Mouse (Mus musculus): ENCODE results near the gene Coro2b. TPM values are rescaled to one million over a fixed set of nuclear protein-coding genes. Genes with fewer than 3 reads are reported as not detected.

Gene Coro2b
- total RNA-seq, 1 experiment, result 4.8 TPM

DNA sequence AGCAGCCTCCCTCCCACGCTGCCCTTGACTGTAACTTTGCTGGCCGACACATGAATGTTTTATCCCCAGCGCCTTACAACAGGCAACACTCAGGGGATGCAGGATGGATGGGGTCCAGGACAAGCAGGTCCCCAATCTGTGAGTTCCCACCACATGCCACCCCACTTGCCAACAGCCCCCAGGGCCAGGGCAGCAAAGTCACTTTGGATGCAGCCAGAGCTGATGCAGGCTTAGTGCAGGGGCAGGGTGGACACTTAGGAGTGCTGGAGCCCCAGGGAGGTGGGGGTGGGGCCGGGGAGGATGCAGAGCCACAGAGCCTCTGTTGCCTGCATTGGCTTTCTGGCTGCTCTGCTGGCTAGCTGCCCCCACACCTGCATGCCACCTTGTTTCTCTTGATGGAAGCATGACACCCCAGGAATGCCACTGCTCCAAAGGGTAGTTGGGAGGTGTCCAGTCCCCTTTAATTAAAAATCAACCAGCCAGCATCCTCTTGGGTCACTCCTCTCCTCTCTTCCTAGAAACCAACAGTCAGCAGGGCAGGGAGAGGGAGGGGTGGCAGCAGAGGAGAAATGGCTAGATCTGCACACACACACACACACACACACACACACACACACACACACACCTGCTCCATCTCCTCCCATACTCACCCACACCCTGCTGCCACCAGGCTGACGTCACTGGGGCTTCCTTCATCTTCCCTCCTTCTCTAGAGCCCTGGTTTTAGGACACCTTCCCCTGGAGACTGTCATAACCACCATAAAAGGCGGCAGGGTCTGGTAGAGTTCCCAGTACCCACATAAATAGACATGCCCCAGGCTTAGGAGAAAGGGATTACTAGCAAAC, 19.5 kb downstream of the Coro2b start:
- Histone ChIP-seq H3K4me3 (ENCODE audit: insufficient read depth in 1 of 2, low read depth in 1 of 2, low read length in 2 of 2, poor library complexity in 1 of 2, severe bottlenecking in 1 of 2) (no peak overlapping the region), H3K27ac (ENCODE audit: insufficient read depth, low read depth, low read length, poor library complexity, severe bottlenecking) (no peak overlapping the region), H3K4me1 (ENCODE audit: control insufficient read depth in 2 of 2, insufficient read depth in 2 of 2, low read length in 2 of 2, poor library complexity in 1 of 2) (peaks cover 2 to 34% of the 10 kb centered on the region in 2 experiments; a peak in 3 of 4 replicates), H3K9ac (ENCODE audit: insufficient read depth, low read depth, low read length, poor library complexity, severe bottlenecking) (no peak overlapping the region), H3K36me3 (ENCODE audit: control insufficient read depth, insufficient read depth, low read length, poor library complexity, severe bottlenecking) (no peaks in the 10 kb centered on the region), H3K9me3 (ENCODE audit: control insufficient read depth, insufficient read depth, low read depth, low read length) (no peaks in the 10 kb centered on the region)
- TF ChIP-seq CHD2 (IDR thresholded peaks at IDR 0.05; ENCODE audit: low read depth, low read length), result no peak
- no peak for TF ChIP-seq HCFC1 (IDR thresholded peaks at IDR 0.05; ENCODE audit: borderline replicate concordance, insufficient read depth, low read length)
- TF ChIP-seq MAFK (IDR thresholded peaks at IDR 0.05; ENCODE audit: insufficient read depth, low read depth, low read length), result no peak
- no peak for TF ChIP-seq ZC3H11A (IDR thresholded peaks at IDR 0.05; ENCODE audit: borderline replicate concordance, low read depth, low read length)
- no peak for TF ChIP-seq ZNF384 (IDR thresholded peaks at IDR 0.05; ENCODE audit: low read depth, low read length)
- DNase-seq (ENCODE audit: low read depth, low spot score), result no peak
- in situ Hi-C loops (cut with MboI; ENCODE audit: low sequenced_read_pairs in 2 of 2, unreplicated experiment in 2 of 2), result no loop called here

- TF ChIP-seq MAFK (IDR thresholded peaks at IDR 0.05; ENCODE audit: insufficient read depth, low read depth, low read length), result no peak
- no peak for TF ChIP-seq HCFC1 (IDR thresholded peaks at IDR 0.05; ENCODE audit: borderline replicate concordance, insufficient read depth, low read length)
- TF ChIP-seq CHD2 (IDR thresholded peaks at IDR 0.05; ENCODE audit: low read depth, low read length), result no peak
- TF ChIP-seq ZNF384 (IDR thresholded peaks at IDR 0.05; ENCODE audit: low read depth, low read length), result no peak
- Histone ChIP-seq H3K4me3 (ENCODE audit: insufficient read depth in 1 of 2, low read depth in 1 of 2, low read length in 2 of 2, poor library complexity in 1 of 2, severe bottlenecking in 1 of 2) (no peak overlapping the region), H3K27ac (ENCODE audit: insufficient read depth, low read depth, low read length, poor library complexity, severe bottlenecking) (no peak overlapping the region), H3K36me3 (ENCODE audit: control insufficient read depth, insufficient read depth, low read length, poor library complexity, severe bottlenecking) (no peaks in the 10 kb centered on the region), H3K9me3 (ENCODE audit: control insufficient read depth, insufficient read depth, low read depth, low read length) (no peaks in the 10 kb centered on the region), H3K9ac (ENCODE audit: insufficient read depth, low read depth, low read length, poor library complexity, severe bottlenecking) (no peak overlapping the region), H3K4me1 (ENCODE audit: control insufficient read depth in 2 of 2, insufficient read depth in 2 of 2, low read length in 2 of 2, poor library complexity in 1 of 2) (peaks cover 6 to 24% of the 10 kb centered on the region in 2 experiments)
- in situ Hi-C loops (cut with MboI; ENCODE audit: low sequenced_read_pairs in 2 of 2, unreplicated experiment in 2 of 2), result no loop called here
- DNase-seq (ENCODE audit: low read depth, low spot score), result no peak
Measured at GRCm38 (mm10) chr9:62515138-62515537, 21.7 kb downstream of the Coro2b start.

- no peak for TF ChIP-seq HCFC1 (IDR thresholded peaks at IDR 0.05; ENCODE audit: borderline replicate concordance, insufficient read depth, low read length)
- no peak for TF ChIP-seq MAFK (IDR thresholded peaks at IDR 0.05; ENCODE audit: insufficient read depth, low read depth, low read length)
- no peak for TF ChIP-seq ZC3H11A (IDR thresholded peaks at IDR 0.05; ENCODE audit: borderline replicate concordance, low read depth, low read length)
- TF ChIP-seq ZNF384 (IDR thresholded peaks at IDR 0.05; ENCODE audit: low read depth, low read length), result no peak
- TF ChIP-seq CHD2 (IDR thresholded peaks at IDR 0.05; ENCODE audit: low read depth, low read length), result no peak
- DNase-seq (ENCODE audit: low read depth, low spot score), result no peak
- Histone ChIP-seq H3K36me3 (ENCODE audit: control insufficient read depth, insufficient read depth, low read length, poor library complexity, severe bottlenecking) (no peaks in the 10 kb centered on the region), H3K9me3 (ENCODE audit: control insufficient read depth, insufficient read depth, low read depth, low read length) (no peaks in the 10 kb centered on the region), H3K4me1 (ENCODE audit: control insufficient read depth in 2 of 2, insufficient read depth in 2 of 2, low read length in 2 of 2, poor library complexity in 1 of 2) (peaks cover 9 to 14% of the 10 kb centered on the region in 2 experiments), H3K4me3 (ENCODE audit: insufficient read depth in 1 of 2, low read depth in 1 of 2, low read length in 2 of 2, poor library complexity in 1 of 2, severe bottlenecking in 1 of 2) (no peak overlapping the region), H3K27ac (ENCODE audit: insufficient read depth, low read depth, low read length, poor library complexity, severe bottlenecking) (no peak overlapping the region), H3K9ac (ENCODE audit: insufficient read depth, low read depth, low read length, poor library complexity, severe bottlenecking) (no peak overlapping the region)
- in situ Hi-C loops (cut with MboI; ENCODE audit: low sequenced_read_pairs in 2 of 2, unreplicated experiment in 2 of 2), result no loop called here
Measured at GRCm38 (mm10) chr9:62513492-62514133, 23.2 kb downstream of the Coro2b start.

GRCm38 (mm10) chr9:62510530-62510936, 26.3 kb downstream of the Coro2b start:
- Histone ChIP-seq H3K4me1 (ENCODE audit: control insufficient read depth in 2 of 2, insufficient read depth in 2 of 2, low read length in 2 of 2, poor library complexity in 1 of 2) (peaks cover 7 to 12% of the 10 kb centered on the region in 2 experiments), H3K36me3 (ENCODE audit: control insufficient read depth, insufficient read depth, low read length, poor library complexity, severe bottlenecking) (no peaks in the 10 kb centered on the region), H3K9me3 (ENCODE audit: control insufficient read depth, insufficient read depth, low read depth, low read length) (no peaks in the 10 kb centered on the region), H3K27ac (ENCODE audit: insufficient read depth, low read depth, low read length, poor library complexity, severe bottlenecking) (no peak overlapping the region), H3K4me3 (ENCODE audit: insufficient read depth in 1 of 2, low read depth in 1 of 2, low read length in 2 of 2, poor library complexity in 1 of 2, severe bottlenecking in 1 of 2) (no peak overlapping the region), H3K9ac (ENCODE audit: insufficient read depth, low read depth, low read length, poor library complexity, severe bottlenecking) (no peak overlapping the region)
- TF ChIP-seq MAFK (IDR thresholded peaks at IDR 0.05; ENCODE audit: insufficient read depth, low read depth, low read length) (peak; percentile 55; the same call in 1 of the 2 replicates), HCFC1 (IDR thresholded peaks at IDR 0.05; ENCODE audit: borderline replicate concordance, insufficient read depth, low read length) (peak; percentile 92), ZNF384 (IDR thresholded peaks at IDR 0.05; ENCODE audit: low read depth, low read length) (no peak)
- DNase-seq (ENCODE audit: low read depth, low spot score), result no peak
- in situ Hi-C loops (cut with MboI; ENCODE audit: low sequenced_read_pairs in 2 of 2, unreplicated experiment in 2 of 2), result no loop called here

Data from ES-E14 (cell line).